Mouse (Mus musculus): Measurements from ENCODE around the gene Tekt4. TPM values are rescaled to one million over a fixed set of nuclear protein-coding genes. Genes with fewer than 3 reads are reported as not detected.

Gene Tekt4
- polyA plus RNA-seq, 1 experiment from 2014 or later = not detected

DNA sequence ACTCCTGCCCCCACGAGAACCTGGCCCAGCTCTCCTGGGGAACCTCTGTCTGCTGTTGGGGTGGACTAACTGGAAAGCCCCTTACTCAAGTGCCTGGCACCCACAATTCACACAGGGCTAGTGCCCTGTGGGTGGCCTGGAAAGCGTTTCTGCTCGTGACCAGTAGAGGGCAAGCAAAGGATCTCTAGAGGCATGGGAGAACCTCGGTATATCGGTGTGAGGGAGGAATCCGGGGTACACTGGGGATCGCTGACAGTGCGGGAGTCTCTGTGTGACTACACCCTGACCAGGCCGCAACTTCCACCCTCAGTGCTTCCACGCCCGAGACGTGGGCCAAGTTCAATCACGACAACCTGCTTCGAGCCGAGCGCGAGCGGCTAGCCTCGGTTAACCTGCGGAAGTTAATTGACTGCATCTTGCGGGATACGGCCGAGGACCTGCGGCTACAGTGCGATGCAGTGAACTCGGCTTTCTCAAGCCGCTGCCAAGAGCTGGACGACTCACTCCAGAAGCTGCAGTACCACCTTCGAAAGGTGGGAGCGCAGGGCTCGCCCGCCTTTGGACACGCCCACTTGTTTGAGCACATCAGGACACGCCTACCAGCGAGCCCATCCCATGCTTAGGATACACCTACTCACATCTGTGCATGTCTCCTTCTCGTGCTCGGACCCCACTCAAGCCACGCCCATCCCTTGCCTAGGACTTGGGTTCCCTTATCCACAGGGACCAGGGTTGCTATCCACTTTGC, 20.1 kb downstream of the Tekt4 start:
- Histone ChIP-seq H3K9ac (replicated peaks) (peak overlapping the region; percentile 50; the same call in 1 of the 2 replicates), H3K4me2 (peak overlapping the region; percentile 75), H3K27me3 (peaks cover 68% of the 10 kb centered on the region), H3K4me3 (replicated peaks) (peak overlapping the region; percentile 38), H3K4me1 (replicated peaks) (peaks cover 10% of the 10 kb centered on the region), H3K9me3 (no peaks in the 10 kb centered on the region), H3K27ac (no peak overlapping the region), H3K36me3 (no peaks in the 10 kb centered on the region)
- WGBS = 2% methylated on average over 38 of the region's 38 CpGs
- ATAC-seq (ENCODE audit: insufficient number of reproducible peaks, insufficient read depth, low FRiP score, low TSS enrichment, low read depth) = peak; percentile 48

DNA sequence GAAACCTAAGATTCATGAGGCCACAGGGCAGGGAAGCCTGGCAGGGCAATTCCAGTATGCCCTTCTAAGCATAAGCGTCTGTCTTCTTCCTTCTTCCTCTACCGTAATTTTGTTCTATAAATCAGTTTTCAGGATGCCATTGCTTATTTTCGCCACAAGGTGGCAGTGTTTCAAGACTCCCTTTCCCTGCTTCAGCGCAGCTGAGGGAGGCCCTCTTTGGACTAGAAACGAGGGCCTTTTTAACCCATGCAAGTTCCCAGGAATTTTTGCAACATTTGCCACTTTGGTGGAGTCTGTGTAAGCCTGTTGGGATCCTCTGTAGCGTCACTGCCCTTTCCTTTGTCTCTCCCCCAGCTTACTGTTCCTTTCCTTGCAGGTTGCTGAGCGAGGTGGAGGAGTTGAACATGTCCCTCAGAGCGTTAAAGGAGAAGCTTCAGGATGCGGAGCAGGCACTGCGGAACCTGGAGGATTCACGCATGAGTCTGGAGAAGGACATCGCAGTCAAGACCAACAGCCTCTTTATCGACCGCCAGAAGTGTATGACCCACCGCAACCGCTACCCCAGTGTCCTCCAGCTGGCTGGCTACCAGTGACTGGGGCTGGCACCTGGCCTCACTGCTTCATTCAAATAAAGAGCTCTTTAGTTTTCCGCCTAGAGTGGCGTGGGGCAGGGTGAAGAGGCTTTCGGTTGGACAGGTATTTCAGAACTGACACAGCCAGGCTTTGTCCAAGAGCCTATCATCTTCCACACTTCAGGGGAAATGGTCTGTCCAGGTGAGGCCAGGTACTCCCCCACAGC, 21.7 kb downstream of the Tekt4 start:
- Histone ChIP-seq H3K27ac (no peak overlapping the region), H3K36me3 (no peaks in the 10 kb centered on the region), H3K4me2 (no peak overlapping the region), H3K27me3 (peaks cover 80% of the 10 kb centered on the region), H3K9me3 (no peaks in the 10 kb centered on the region), H3K4me3 (replicated peaks) (no peak overlapping the region), H3K9ac (replicated peaks) (0 out of 2 replicates have a peak overlapping the region, but pooled peaks have one; percentile 14), H3K4me1 (replicated peaks) (peaks cover 10% of the 10 kb centered on the region)
- no peak for ATAC-seq (ENCODE audit: insufficient number of reproducible peaks, insufficient read depth, low FRiP score, low TSS enrichment, low read depth)
- WGBS = 40% methylated on average over 19 of the region's 19 CpGs

DNA sequence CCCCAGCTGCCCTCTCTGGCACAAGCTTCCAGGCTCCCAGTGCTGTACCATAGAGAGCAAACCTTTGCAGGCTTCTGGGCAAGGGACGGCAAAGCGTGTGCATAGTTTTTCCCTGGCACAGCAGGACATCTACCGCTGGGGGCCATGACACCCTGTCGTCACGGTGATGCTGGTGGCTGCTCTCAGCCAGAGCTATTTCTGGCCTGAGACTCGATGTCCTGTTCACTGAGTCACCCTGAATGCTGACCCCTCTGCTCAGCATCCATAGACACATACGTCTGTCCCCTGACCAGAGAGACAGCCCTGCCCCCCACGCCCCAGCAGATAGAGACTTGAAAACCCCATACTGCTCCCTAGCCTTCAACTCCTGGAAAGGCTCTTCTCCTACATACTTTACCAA, 25.7 kb downstream of the Tekt4 start:
- no peak overlapping the region for H3K27ac ChIP-seq
- WGBS = 62% methylated on average over 8 of the region's 8 CpGs
- H3K27me3 ChIP-seq = peaks cover 66% of the 10 kb centered on the region
- no peaks in the 10 kb centered on the region for H3K36me3 ChIP-seq
- no peaks in the 10 kb centered on the region for H3K9me3 ChIP-seq
- no peak overlapping the region for H3K4me3 ChIP-seq (replicated peaks)
- no peak for ATAC-seq (ENCODE audit: insufficient number of reproducible peaks, insufficient read depth, low FRiP score, low TSS enrichment, low read depth)
- no peak overlapping the region for H3K4me2 ChIP-seq
- peaks cover 7% of the 10 kb centered on the region; the same call in 1 of the 2 replicates for H3K4me1 ChIP-seq (replicated peaks)
- H3K9ac ChIP-seq (replicated peaks) = no peak overlapping the region

DNA sequence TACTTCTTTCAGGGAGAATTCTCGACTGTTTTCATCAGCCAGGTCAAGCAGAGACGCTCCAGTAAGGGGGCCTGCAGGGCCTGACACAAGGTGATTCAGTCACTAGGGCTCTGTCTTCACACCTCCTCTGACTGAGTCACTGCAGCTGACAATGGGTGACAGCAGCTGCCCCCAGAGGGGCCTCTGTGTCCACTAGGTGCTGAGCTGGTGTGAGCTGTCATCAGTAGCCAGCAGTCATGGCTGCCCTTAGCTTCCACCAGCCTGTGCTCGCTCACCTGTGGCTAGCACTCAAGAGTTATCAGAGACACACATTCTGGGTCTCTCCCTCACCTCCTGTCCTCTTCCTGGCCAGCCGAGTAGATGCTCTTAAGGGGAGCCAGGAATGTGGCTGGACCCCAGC, 26.4 kb downstream of the Tekt4 start:
- Histone ChIP-seq H3K4me3 (replicated peaks) (no peak overlapping the region), H3K27me3 (peaks cover 64% of the 10 kb centered on the region), H3K4me2 (no peak overlapping the region), H3K9ac (replicated peaks) (no peak overlapping the region), H3K27ac (no peak overlapping the region), H3K4me1 (replicated peaks) (peaks cover 7% of the 10 kb centered on the region; the same call in 1 of the 2 replicates), H3K9me3 (no peaks in the 10 kb centered on the region), H3K36me3 (no peaks in the 10 kb centered on the region)
- ATAC-seq (ENCODE audit: insufficient number of reproducible peaks, insufficient read depth, low FRiP score, low TSS enrichment, low read depth) = no peak
- WGBS = 65% methylated on average over 4 of the region's 4 CpGs

DNA sequence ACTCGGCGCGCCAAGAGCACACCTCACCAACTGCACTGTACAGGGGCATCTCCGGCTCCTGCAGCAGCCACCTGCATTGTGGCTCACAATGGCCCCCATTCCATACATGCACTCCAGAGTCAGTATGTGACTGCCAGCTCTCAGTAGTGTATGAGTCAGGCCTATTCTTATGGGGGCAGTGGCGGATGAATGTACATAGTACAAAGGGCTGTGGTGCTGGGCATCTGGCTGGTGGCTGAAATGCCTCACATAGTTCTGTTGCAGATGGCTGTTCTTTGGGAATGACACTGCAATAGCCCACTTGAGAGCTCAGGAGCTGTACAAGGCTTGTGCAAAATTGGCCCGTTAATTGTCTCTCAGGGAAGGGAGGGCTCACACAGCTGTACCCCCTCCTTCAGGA, 27.7 kb downstream of the Tekt4 start:
- WGBS = 81% methylated on average over 6 of the region's 6 CpGs
- ATAC-seq (ENCODE audit: insufficient number of reproducible peaks, insufficient read depth, low FRiP score, low TSS enrichment, low read depth) = no peak

DNA sequence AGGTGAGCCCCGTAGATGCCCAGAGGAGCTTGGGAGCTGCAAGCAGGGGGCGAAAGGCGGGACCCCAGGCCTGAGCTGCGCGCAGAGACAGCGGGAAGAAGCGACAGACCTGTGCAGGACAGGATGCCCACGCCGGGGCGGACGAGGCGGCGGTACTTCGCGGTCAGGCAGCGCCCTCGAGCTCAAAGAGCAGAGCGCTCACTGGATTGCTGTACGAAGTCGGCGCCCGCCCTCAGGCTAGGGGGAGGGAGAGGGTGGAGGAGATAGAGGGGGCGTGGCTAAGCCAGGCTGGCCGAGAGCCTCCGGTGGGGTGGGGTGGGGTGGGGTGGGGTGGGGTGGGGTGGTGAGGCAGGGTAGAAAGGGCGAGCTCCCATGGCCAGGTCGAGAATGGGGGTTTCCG, 42.6 kb downstream of the Tekt4 start, which contains the start of gene Sstr5:
Sstr5 (minus strand) TSS at position 276 of the 400 bp plus-strand sequence.
- H3K9ac ChIP-seq (replicated peaks) = peak within 1 kb of the TSS; percentile 56
- under 1% methylated on average over 25 of the region's 28 CpGs for WGBS
- peaks cover 84% of the 10 kb centered on the region for H3K27me3 ChIP-seq
- no peak for ATAC-seq (ENCODE audit: insufficient number of reproducible peaks, insufficient read depth, low FRiP score, low TSS enrichment, low read depth)
- H3K4me3 ChIP-seq (replicated peaks) = peak within 1 kb of the TSS; percentile 38
- no peaks in the 10 kb centered on the region for H3K36me3 ChIP-seq
- peak within 1 kb of the TSS; percentile 66 for H3K4me2 ChIP-seq
- no peaks in the 10 kb centered on the region for H3K9me3 ChIP-seq
- no peak within 1 kb of the TSS for H3K27ac ChIP-seq
- peaks cover 9% of the 10 kb centered on the region for H3K4me1 ChIP-seq (replicated peaks)

More for the DNA sequence above, 27.7 kb downstream of the Tekt4 start:
- Histone ChIP-seq H3K27ac (no peak overlapping the region), H3K9me3 (no peaks in the 10 kb centered on the region), H3K36me3 (no peaks in the 10 kb centered on the region), H3K9ac (replicated peaks) (no peak overlapping the region), H3K4me1 (replicated peaks) (peaks cover 4% of the 10 kb centered on the region; the same call in 1 of the 2 replicates), H3K4me3 (replicated peaks) (no peak overlapping the region), H3K27me3 (peaks cover 56% of the 10 kb centered on the region), H3K4me2 (no peak overlapping the region)

DNA sequence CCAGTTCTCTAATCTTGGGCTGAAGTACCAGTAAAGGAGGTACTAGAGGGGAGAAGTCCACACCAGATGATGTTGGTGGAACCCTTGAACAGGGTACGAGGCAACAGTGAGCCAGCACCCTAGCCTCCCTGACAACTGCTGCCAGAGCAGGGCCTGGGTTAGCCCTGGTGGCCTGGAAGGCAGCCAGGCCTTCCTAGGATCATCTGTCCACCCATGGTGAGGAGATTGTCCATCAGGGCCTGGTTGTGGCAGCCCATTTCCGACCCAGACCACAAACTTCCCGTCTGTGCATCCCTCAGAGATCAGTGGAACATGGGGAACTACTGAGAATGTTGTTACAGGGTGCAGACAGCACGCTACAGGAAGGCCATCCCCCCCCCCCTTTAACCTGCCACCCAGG, 48.2 kb downstream of the Tekt4 start:
- Histone ChIP-seq H3K4me1 (replicated peaks) (no peaks in the 10 kb centered on the region), H3K4me2 (no peak overlapping the region), H3K9ac (replicated peaks) (no peak overlapping the region), H3K36me3 (no peaks in the 10 kb centered on the region), H3K27ac (no peak overlapping the region), H3K27me3 (peaks cover 39% of the 10 kb centered on the region), H3K9me3 (no peaks in the 10 kb centered on the region), H3K4me3 (replicated peaks) (no peak overlapping the region)
- WGBS = 75% methylated on average over 4 of the region's 4 CpGs
- no peak for ATAC-seq (ENCODE audit: insufficient number of reproducible peaks, insufficient read depth, low FRiP score, low TSS enrichment, low read depth)

DNA sequence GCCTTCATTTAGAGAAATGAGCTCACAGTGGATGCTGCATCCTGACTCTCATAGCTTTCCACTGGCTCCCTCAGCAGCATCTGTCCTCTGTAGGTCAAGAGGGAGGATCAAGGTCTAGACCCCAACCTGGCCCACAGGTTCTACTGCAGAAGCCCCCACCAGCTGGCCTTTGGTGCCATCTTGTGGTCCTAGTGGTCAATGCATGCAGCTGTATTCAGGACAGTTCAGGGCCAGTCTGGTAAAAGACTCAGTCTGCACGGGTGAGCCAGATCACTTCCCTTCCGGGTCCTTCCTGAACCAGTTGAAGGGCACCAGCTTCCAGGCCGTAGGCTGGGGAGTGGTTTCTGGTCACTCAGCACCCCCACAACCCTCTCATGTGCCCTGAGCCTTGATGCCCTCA, 53.4 kb downstream of the Tekt4 start:
- no peak overlapping the region for H3K27ac ChIP-seq
- no peaks in the 10 kb centered on the region for H3K36me3 ChIP-seq
- 0 out of 2 replicates have a peak, but pooled peaks have one; percentile 48 for ATAC-seq (ENCODE audit: insufficient number of reproducible peaks, insufficient read depth, low FRiP score, low TSS enrichment, low read depth)
- 19% methylated on average over 3 of the region's 3 CpGs for WGBS
- peaks cover 23% of the 10 kb centered on the region for H3K27me3 ChIP-seq
- no peak overlapping the region for H3K4me3 ChIP-seq (replicated peaks)
- no peak overlapping the region for H3K4me2 ChIP-seq
- H3K4me1 ChIP-seq (replicated peaks) = no peaks in the 10 kb centered on the region
- H3K9me3 ChIP-seq = no peaks in the 10 kb centered on the region
- H3K9ac ChIP-seq (replicated peaks) = no peak overlapping the region

DNA sequence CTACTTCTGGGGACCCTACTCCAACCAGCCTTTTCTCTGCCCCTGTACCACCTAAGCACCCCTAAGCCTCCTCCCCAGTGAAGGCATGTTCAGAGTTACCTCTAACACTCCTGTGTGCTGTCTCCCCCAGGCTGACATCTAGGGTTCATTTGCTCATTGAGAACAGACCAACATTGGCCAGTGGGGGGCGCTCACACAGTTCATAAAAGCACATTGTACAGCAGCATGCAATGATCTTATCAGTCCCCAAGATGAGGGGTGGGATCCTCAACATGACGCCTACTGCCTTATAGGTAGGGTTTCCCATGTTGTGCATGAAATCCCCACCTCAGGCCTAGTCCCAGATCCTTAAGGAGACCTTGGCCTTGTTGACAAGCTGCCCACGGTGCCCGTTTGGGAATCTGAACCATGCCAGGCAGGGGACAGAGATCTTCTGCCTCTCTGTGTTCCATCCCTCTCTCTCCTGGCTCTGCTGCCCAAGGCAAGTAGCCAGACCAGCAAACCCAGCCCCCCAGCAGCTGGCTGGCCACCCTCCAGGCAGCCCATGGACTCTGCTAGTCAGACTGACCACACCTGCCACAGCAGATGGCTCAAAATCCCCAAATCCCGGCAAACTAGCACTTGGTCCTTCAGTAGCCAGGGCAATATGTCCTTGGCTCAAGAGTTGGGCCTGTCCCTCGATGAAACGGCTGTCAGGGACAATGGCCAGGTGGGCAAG, 54.6 kb downstream of the Tekt4 start:
- H3K27me3 ChIP-seq = peaks cover 19% of the 10 kb centered on the region
- no peak overlapping the region for H3K9ac ChIP-seq (replicated peaks)
- no peak overlapping the region for H3K4me2 ChIP-seq
- H3K27ac ChIP-seq = peak overlapping the region; percentile 50; the same call in 1 of the 2 replicates
- 59% methylated on average over 7 of the region's 7 CpGs for WGBS
- no peaks in the 10 kb centered on the region for H3K9me3 ChIP-seq
- ATAC-seq (ENCODE audit: insufficient number of reproducible peaks, insufficient read depth, low FRiP score, low TSS enrichment, low read depth) = no peak
- H3K36me3 ChIP-seq = no peaks in the 10 kb centered on the region
- H3K4me3 ChIP-seq (replicated peaks) = no peak overlapping the region
- H3K4me1 ChIP-seq (replicated peaks) = no peaks in the 10 kb centered on the region

DNA sequence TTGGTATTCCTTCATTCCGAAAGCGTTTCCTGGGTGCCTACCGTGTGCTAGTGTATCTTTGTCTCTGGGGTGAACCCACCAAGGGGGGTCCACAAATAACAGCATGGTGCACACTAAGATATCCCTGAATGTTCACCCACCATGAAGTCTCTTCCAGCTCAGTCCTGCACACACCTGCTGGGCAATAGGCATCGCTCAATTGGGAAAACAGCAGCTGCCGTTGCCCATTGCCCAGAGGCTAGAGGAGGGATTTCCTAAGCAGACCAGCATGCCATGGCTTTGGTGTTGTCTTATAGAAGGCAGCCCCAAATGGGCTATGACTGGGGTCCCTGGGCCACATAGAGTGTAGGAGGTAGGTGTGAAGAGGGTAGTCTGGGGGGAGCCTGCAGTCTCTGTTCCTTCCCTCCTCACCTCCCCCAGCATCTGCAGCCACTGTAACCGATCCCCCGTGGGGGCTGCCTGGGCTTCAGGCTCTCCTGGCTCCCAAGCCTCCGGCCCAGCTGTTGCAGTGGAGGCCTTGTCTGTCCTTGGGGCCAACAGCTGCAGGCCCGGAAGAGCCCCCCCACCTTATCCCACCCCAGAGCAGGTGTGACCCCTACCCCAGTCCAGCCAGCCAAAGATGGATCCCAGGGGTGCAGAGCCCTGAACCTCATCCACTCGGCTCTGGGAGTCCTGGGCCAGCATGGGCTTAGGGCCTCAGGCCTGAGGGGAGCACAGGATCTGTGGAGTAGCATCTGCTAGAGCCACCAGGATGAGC, 55.8 kb downstream of the Tekt4 start:
- H3K9ac ChIP-seq (replicated peaks) = no peak overlapping the region
- no peaks in the 10 kb centered on the region for H3K4me1 ChIP-seq (replicated peaks)
- WGBS = 77% methylated on average over 10 of the region's 10 CpGs
- peak overlapping the region; percentile 5; the same call in 1 of the 2 replicates for H3K27ac ChIP-seq
- H3K27me3 ChIP-seq = peaks cover 19% of the 10 kb centered on the region
- H3K36me3 ChIP-seq = no peaks in the 10 kb centered on the region
- no peak overlapping the region for H3K4me3 ChIP-seq (replicated peaks)
- H3K4me2 ChIP-seq = no peak overlapping the region
- peak; percentile 16; the same call in 1 of the 2 replicates for ATAC-seq (ENCODE audit: insufficient number of reproducible peaks, insufficient read depth, low FRiP score, low TSS enrichment, low read depth)
- no peaks in the 10 kb centered on the region for H3K9me3 ChIP-seq
